Mouse (Mus musculus) liver, adult 2 months (tissue): ENCODE measurements around the gene Bicral. TPM values are rescaled to one million over a fixed set of nuclear protein-coding genes. Genes with fewer than 3 reads are reported as not detected.

ENCODE experiments used
- DNase-seq: peaks from one replicate; pipeline ENCODE4 v3.0.0-alpha.2; 2011; ENCODE audit warnings: low read depth, low spot score; ENCODE audit errors: extremely low read depth
- H3K27ac ChIP-seq: fragments of 200-500 bp; replicated peaks from 2 replicates; pipeline ENCODE4 v1.5.1; 2012; ENCODE audit warnings: low read depth, mild to moderate bottlenecking, control low read depth, inconsistent platforms, low read length; ENCODE audit not compliant: insufficient read depth
- H3K27me3 ChIP-seq: fragments of 200-500 bp; 2 replicates; pipeline ENCODE4 v1.6.1; 2012; ENCODE audit warnings: mild to moderate bottlenecking, moderate library complexity, low read length, inconsistent platforms; ENCODE audit not compliant: control insufficient read depth, insufficient read depth
- H3K36me3 ChIP-seq: fragments of 200-500 bp; 2 replicates; pipeline ENCODE4 v1.6.1; 2012; ENCODE audit warnings: low read length, inconsistent platforms; ENCODE audit not compliant: control insufficient read depth, insufficient read depth
- H3K4me1 ChIP-seq: fragments of 200-500 bp; 2 replicates; pipeline ENCODE4 v1.6.1; 2011; ENCODE audit warnings: low read length; ENCODE audit not compliant: control insufficient read depth, insufficient read depth
- H3K4me3 ChIP-seq: fragments of 200-500 bp; 2 replicates; pipeline ENCODE4 v1.5.1; 2011; ENCODE audit warnings: low read depth, mild to moderate bottlenecking, control low read depth, low read length, moderate library complexity; ENCODE audit not compliant: insufficient read depth
- H3K79me2 ChIP-seq: fragments of 200-500 bp; 2 replicates; pipeline ENCODE4 v1.6.1; 2012; ENCODE audit warnings: inconsistent platforms, mild to moderate bottlenecking, low read length, moderate library complexity; ENCODE audit not compliant: control insufficient read depth, insufficient read depth
- H3K9ac ChIP-seq: fragments of 200-500 bp; 2 replicates; pipeline ENCODE4 v1.6.1; 2012; ENCODE audit warnings: low read depth, mild to moderate bottlenecking, control low read depth, inconsistent platforms, low read length
- CTCF ChIP-seq: fragments of 200-500 bp; IDR thresholded peaks from 2 replicates; pipeline ENCODE4 v1.5.1; 2011; ENCODE audit warnings: low read depth, low read length, control low read depth
- POLR2A ChIP-seq: fragments of 200-500 bp; IDR thresholded peaks from 2 replicates; pipeline ENCODE4 v1.6.1; 2011; ENCODE audit warnings: low read length, control low read depth; ENCODE audit not compliant: insufficient read depth; ENCODE audit errors: extremely low read depth
- WGBS: fragments of 180-500 bp; shearing (Covaris S2); methylation state at CpG from one replicate; pipeline ENCODE4 v1.1.7; 2018; 5-methylcytosine and 5-hydroxymethylcytosine counted together
- polyA plus RNA-seq: library from polyadenylated mRNA; depleted of rRNA; stranded (reverse); fragments of >200 nt; gene quantifications from 2 replicates; pipeline ENCODE4 v1.2.3, GENCODE M21; 2012
- total RNA-seq: library from RNA; depleted of rRNA; stranded (reverse); fragments of >200 nt; gene quantifications from 2 replicates; pipeline ENCODE4 v1.2.3, GENCODE M21; 2014

Gene Bicral
- total and polyA plus RNA-seq, 2 experiments = 3.2 to 7.9 TPM

- no peak for TF ChIP-seq CTCF
- TF ChIP-seq POLR2A = no peak
- no peak for DNase-seq
- Histone ChIP-seq H3K27ac (no peak overlapping the region), H3K4me1 (peaks cover 8% of the 10 kb centered on the region; the same call in 1 of the 2 replicates), H3K36me3 (peaks cover 11% of the 10 kb centered on the region), H3K9ac (no peak overlapping the region), H3K27me3 (no peaks in the 10 kb centered on the region), H3K4me3 (no peak overlapping the region), H3K79me2 (peaks cover 13% of the 10 kb centered on the region)
- 93% methylated on average over 7 of the region's 7 CpGs for WGBS
Measured at GRCm38 (mm10) chr17:46820628-46821027, 37.7 kb downstream of the Bicral start.

DNA sequence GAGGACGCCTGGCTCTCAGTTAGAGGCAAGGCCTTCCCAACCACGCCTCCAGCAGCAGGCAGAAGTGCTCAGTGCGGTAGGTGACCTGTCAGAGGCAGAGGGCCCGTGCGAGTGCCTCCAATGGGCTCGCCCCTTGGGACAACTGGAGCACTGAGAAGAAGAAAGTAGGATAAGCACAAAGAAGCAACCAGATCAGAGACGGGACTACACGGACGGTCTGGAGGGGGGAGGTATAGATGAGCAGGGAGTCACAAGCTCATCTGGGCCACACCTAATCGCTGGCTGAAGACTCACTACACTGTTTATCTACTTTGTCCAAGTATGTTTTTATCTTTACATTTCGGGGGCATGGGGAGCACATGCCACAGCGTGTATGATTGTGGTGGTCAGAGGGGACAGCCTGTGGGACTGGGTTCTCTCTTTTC lies 40.5 kb downstream of the Bicral start:
- peaks cover 8% of the 10 kb centered on the region; the same call in 1 of the 2 replicates for H3K4me1 ChIP-seq
- peaks cover 6% of the 10 kb centered on the region for H3K79me2 ChIP-seq
- WGBS = 96% methylated on average over 12 of the region's 12 CpGs
- no peak for TF ChIP-seq POLR2A
- TF ChIP-seq CTCF = no peak
- no peak overlapping the region for H3K4me3 ChIP-seq
- peaks cover 11% of the 10 kb centered on the region; the same call in 1 of the 2 replicates for H3K36me3 ChIP-seq
- no peaks in the 10 kb centered on the region for H3K27me3 ChIP-seq
- DNase-seq = no peak
- H3K27ac ChIP-seq = no peak overlapping the region
- no peak overlapping the region for H3K9ac ChIP-seq

DNA sequence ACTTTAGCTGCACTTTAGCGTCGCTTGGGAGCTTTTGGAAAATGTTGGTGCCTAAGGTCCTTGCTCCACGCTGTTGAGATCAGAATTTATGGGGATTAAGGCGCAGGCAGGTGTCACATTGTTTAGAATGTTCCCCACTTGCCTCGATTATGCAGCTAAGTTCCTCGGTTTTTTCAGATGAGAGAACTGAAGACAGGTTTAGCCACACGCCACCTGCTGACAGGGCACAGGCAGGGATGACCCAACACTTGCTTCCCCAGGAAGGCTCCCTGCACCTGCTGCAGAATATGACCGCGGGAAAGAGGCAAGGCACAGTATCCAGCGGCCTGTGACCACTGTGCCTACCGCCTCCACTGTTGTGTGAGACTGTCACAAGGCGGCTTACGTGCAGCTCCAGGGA lies 42.0 kb downstream of the Bicral start:
- DNase-seq = no peak
- Histone ChIP-seq H3K27ac (no peak overlapping the region), H3K4me3 (no peak overlapping the region), H3K27me3 (no peaks in the 10 kb centered on the region), H3K79me2 (peaks cover 6% of the 10 kb centered on the region), H3K4me1 (peaks cover 8% of the 10 kb centered on the region; the same call in 1 of the 2 replicates), H3K36me3 (peaks cover 20% of the 10 kb centered on the region), H3K9ac (no peak overlapping the region; the same call in 1 of the 2 replicates)
- no peak for TF ChIP-seq CTCF
- no peak for TF ChIP-seq POLR2A
- WGBS = 92% methylated on average over 13 of the region's 13 CpGs

DNA sequence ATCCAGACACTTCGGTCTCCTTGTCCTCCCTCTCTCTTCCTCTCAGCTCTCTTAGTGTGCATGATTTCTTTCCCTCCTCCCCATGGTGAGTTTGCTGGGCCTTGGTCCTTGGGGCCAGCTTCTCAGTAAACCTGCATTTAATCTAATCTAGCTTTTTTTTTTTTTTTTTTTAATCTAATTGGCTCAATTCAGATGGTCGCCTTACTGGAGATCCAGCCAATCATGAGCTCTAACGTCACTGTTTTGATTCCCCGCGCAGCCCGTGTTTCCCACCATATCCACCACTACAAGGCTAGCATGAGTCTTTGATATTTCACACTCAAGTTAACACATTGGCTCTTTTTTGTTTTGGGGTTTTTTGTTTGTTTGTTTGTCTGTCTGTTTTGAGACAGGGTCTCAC lies 43.8 kb downstream of the Bicral start:
- Histone ChIP-seq H3K4me1 (peaks cover 8% of the 10 kb centered on the region; the same call in 1 of the 2 replicates), H3K27me3 (no peaks in the 10 kb centered on the region), H3K27ac (no peak overlapping the region), H3K36me3 (peaks cover 20% of the 10 kb centered on the region), H3K9ac (no peak overlapping the region), H3K79me2 (peaks cover 6% of the 10 kb centered on the region), H3K4me3 (no peak overlapping the region)
- 91% methylated on average over 6 of the region's 6 CpGs for WGBS
- TF ChIP-seq CTCF (no peak), POLR2A (no peak)
- no peak for DNase-seq

GRCm38 (mm10) chr17:46813637-46814036 lies 44.6 kb downstream of the Bicral start:
- TF ChIP-seq CTCF (no peak), POLR2A (no peak)
- peaks cover 20% of the 10 kb centered on the region for H3K36me3 ChIP-seq

DNA sequence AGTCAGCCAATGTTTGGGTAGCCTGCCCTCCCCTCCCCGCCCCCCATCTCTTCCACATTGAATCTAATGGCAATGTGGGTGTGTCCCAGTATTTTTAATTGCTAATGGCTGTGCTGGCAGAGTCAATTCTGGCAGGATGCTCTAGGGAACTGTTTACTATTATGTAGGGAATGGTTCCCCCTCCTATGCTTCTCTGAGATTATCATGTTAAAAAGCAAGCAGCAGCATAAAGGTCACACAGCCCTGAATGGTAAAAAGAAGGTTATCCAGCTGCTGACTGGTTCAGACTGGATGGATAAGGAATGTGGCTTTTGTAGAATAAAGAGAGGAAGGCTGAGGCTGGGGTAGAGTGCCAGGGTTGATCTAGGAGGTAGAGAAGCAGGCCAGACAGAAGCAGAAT lies 45.8 kb downstream of the Bicral start:
- TF ChIP-seq CTCF (no peak), POLR2A (no peak)
- peaks cover 28% of the 10 kb centered on the region for H3K36me3 ChIP-seq
- H3K9ac ChIP-seq = no peak overlapping the region
- WGBS = 93% methylated on average over 1 of the region's 1 CpGs
- DNase-seq = no peak
- H3K27me3 ChIP-seq = no peaks in the 10 kb centered on the region
- H3K27ac ChIP-seq = no peak overlapping the region
- H3K4me3 ChIP-seq = no peak overlapping the region
- H3K79me2 ChIP-seq = peaks cover 2% of the 10 kb centered on the region
- peaks cover 5% of the 10 kb centered on the region; the same call in 1 of the 2 replicates for H3K4me1 ChIP-seq

More at GRCm38 (mm10) chr17:46813637-46814036, 44.6 kb downstream of the Bicral start:
- H3K9ac ChIP-seq = no peak overlapping the region
- 84% methylated on average over 8 of the region's 8 CpGs for WGBS
- H3K27me3 ChIP-seq = no peaks in the 10 kb centered on the region
- H3K4me1 ChIP-seq = peaks cover 7% of the 10 kb centered on the region; the same call in 1 of the 2 replicates
- no peak for DNase-seq
- H3K79me2 ChIP-seq = peaks cover 6% of the 10 kb centered on the region
- H3K4me3 ChIP-seq = no peak overlapping the region
- H3K27ac ChIP-seq = no peak overlapping the region
